Mouse (Mus musculus) erythroblast, adult 5-6 weeks (primary cell): ENCODE data around the gene Rbfox1. TPM values are rescaled to one million over a fixed set of nuclear protein-coding genes. Genes with fewer than 3 reads are reported as not detected.

ENCODE experiments used
- ATAC-seq: replicated peaks from 2 replicates; pipeline ENCODE4 v1.8.0; 2016; ENCODE audit warnings: moderate number of reproducible peaks, mild to moderate bottlenecking, moderate TSS enrichment, inconsistent platforms; ENCODE audit not compliant: poor library complexity, low FRiP score, severe bottlenecking
- total RNA-seq, 2 experiments: library from RNA; stranded (forward) in 1 of 2; stranded (reverse) in 1 of 2; fragments of 150-400 nt in 1 of 2; fragments of 200-764, 138-1000 nt in 1 of 2; gene quantifications; 2 replicates each; pipeline versions ENCODE4 v1.2.3 to v1.2.4; 2015 to 2017; ENCODE audit warnings: low replicate concordance in 2 of 2

Gene Rbfox1
- total RNA-seq, 2 experiments from 2014 or later, result not detected

- ATAC-seq, result no peak
These were observed 425.9 kb downstream of the Rbfox1 start for GRCm38 (mm10) chr16:6310744-6311678.

GRCm38 (mm10) chr16:6313689-6314088 is 428.5 kb downstream of the Rbfox1 start:
- ATAC-seq, result no peak

GRCm38 (mm10) chr16:6324832-6325231 is 439.7 kb downstream of the Rbfox1 start:
- ATAC-seq, result no peak

- ATAC-seq, result no peak
These were observed 446.3 kb downstream of the Rbfox1 start for GRCm38 (mm10) chr16:6331400-6331939.

- ATAC-seq, result no peak
These were observed 448.1 kb downstream of the Rbfox1 start for GRCm38 (mm10) chr16:6333273-6333672.

GRCm38 (mm10) chr16:6348103-6348502 is 462.9 kb downstream of the Rbfox1 start:
- no peak for ATAC-seq

- ATAC-seq, result no peak
These were observed 463.6 kb downstream of the Rbfox1 start for GRCm38 (mm10) chr16:6348581-6349241.

GRCm38 (mm10) chr16:6349381-6349780 is 464.2 kb downstream of the Rbfox1 start:
- no peak for ATAC-seq

GRCm38 (mm10) chr16:6350256-6350655 is 465.1 kb downstream of the Rbfox1 start:
- ATAC-seq, result no peak

GRCm38 (mm10) chr16:6353191-6353590 is 468.0 kb downstream of the Rbfox1 start:
- no peak for ATAC-seq

- no peak for ATAC-seq
These were observed 471.8 kb downstream of the Rbfox1 start for GRCm38 (mm10) chr16:6356931-6357330.

GRCm38 (mm10) chr16:6365793-6366192 is 480.6 kb downstream of the Rbfox1 start:
- no peak for ATAC-seq

GRCm38 (mm10) chr16:6366649-6367048 is 481.5 kb downstream of the Rbfox1 start:
- no peak for ATAC-seq

- ATAC-seq, result no peak
These were observed 495.8 kb downstream of the Rbfox1 start for GRCm38 (mm10) chr16:6380924-6381323.

GRCm38 (mm10) chr16:6381572-6381971 is 496.4 kb downstream of the Rbfox1 start:
- no peak for ATAC-seq

GRCm38 (mm10) chr16:6382712-6383111 is 497.6 kb downstream of the Rbfox1 start:
- no peak for ATAC-seq

- no peak for ATAC-seq
These were observed 505.2 kb downstream of the Rbfox1 start for GRCm38 (mm10) chr16:6390278-6390930.

GRCm38 (mm10) chr16:6396676-6397409 is 511.7 kb downstream of the Rbfox1 start:
- ATAC-seq, result no peak

GRCm38 (mm10) chr16:6397635-6398034 is 512.5 kb downstream of the Rbfox1 start:
- no peak for ATAC-seq

GRCm38 (mm10) chr16:6402816-6403215 is 517.7 kb downstream of the Rbfox1 start:
- no peak for ATAC-seq
